Mouse (Mus musculus) urinary bladder, postnatal 4 days (tissue): Measurements from ENCODE around the gene Adtrp.

ENCODE experiments used
- DNase-seq, 2 experiments: peaks; one replicate each; pipeline ENCODE4 v3.0.0; 2021 to 2022; ENCODE audit warnings: low spot score in 2 of 2

Gene Adtrp

GRCm38 (mm10) chr13:41779603-41780180, 67.8 kb downstream of the Adtrp start:
- no peak for DNase-seq

DNA sequence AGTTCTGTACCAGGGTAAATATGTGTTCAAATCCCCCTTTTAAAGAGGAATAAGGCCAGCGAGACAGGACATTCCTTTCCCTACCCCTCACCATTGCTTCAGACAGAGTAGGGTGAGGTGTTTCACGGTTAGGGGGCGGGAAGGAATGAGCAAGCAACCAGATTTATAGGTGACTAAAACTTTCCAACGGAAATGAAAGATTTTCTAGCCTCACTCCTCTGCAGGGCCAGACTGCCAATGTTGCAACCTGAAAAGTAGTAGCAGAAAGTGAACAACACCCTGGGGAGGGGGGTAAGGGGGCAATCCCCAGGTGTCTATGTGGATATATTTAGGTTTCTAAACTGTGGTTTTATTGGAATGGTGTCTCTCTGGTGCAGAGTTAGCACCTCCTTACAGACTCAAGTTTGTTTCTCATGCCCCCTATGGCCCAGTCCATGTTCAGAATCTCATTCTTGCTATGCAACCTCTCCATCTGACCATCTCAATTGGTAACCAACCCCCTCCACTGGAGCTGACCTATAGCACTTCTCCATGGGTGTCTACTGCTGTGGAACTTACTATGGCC, 73.6 kb downstream of the Adtrp start:
- no peak for DNase-seq

DNA sequence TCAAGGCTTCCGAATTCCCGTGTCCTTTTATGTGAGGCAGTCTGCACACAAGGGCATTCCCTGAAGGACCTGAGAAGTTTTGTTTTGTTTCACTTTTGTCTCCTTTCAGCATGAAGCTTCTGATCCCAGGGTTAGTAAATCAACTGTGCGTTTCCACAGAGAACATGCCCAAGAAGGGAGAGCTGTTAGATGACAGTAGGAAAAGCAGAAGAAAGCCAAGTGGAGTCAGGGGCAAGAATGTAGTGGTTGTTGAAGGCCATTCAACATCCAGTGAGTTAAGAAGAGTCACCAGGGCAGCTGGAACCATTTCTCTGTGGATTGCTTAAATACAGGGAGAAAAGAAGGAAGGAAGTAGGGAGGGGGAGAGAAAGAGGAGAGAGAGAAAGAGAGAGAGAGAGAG, 76.4 kb downstream of the Adtrp start:
- DNase-seq = no peak

DNA sequence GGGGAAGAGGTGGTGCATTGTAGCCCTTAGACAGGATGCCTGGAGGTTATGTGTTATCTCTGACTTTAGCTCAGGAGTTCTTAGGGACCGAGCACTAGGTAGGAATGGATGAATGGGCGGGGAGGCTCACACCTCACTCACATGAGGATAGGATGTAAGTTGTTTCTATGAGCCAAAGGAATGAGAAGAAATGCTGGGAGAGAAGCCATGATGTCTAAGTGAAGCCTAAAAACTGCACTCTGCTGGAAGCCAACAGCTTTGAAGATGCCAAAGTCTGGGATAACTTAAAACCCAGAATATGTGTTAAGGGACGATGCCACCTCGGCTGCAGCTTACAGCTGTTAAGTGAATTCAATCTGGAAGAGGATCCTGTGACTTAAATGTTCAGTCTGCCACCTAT, 79.5 kb downstream of the Adtrp start:
- no peak for DNase-seq

DNA sequence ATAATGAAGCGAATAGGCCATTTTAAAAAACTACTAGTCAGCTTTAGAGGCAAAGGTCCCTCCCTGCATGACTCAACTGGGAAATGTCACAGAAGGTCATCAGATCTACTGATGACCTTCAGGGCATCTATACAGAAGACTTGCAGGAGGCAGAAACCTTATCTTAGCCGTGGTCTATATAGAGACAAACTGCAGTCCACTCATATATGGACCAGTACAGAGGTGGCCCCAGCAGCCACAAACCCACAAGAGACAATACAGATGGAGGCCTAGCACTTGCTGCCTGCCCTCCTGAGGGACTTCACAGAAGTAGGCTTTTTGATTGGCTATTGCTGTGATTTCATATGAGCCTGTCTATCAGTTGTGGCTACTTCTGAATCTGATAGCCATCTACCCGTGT, 85.5 kb downstream of the Adtrp start:
- no peak for DNase-seq

DNA sequence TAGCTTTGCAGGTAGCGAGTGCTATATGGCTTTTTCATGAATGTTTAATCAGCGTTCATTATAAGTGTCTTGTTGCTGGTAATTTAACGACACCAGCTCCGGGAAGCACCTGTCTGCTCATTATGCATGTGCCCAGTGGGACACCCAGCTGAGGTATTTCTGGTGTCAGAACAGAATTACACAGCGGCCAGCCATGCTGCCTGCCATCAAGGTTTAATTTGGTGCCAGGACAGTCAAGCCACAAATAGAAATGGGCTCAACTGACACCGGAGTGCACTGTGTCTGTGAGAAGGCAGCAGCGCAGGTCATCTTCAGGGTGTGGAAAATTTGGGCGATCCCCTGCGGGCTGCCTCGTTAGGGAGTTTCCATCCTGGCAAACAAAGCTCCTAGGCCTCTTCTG, 87.0 kb downstream of the Adtrp start:
- DNase-seq = no peak

- DNase-seq = no peak
These were observed 88.7 kb downstream of the Adtrp start for GRCm38 (mm10) chr13:41758550-41759465.

GRCm38 (mm10) chr13:41753114-41753513, 94.4 kb downstream of the Adtrp start:
- DNase-seq = no peak

DNA sequence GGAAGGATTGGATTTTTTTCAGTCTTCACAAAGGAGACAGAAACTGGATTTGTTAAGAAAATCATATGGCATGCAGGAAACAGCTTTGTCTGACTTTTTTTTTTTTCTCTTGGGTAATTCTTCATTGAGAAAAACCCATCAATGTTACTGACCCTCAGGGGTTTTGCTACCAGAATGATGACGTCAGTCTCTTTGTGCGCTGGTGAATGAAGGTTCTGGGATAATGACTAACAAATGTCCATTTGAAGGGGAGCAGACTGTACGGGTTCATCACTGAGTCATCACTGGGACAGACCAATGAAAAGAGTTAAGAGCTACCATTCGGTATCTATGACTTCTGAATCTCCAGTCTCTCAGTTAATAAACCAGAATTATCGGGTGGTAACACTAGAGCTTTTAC, 97.0 kb downstream of the Adtrp start:
- no peak for DNase-seq

- no peak for DNase-seq
These were observed 98.6 kb downstream of the Adtrp start for GRCm38 (mm10) chr13:41748866-41749265.

- DNase-seq = no peak
These were observed 99.8 kb downstream of the Adtrp start for GRCm38 (mm10) chr13:41747691-41748090.

DNA sequence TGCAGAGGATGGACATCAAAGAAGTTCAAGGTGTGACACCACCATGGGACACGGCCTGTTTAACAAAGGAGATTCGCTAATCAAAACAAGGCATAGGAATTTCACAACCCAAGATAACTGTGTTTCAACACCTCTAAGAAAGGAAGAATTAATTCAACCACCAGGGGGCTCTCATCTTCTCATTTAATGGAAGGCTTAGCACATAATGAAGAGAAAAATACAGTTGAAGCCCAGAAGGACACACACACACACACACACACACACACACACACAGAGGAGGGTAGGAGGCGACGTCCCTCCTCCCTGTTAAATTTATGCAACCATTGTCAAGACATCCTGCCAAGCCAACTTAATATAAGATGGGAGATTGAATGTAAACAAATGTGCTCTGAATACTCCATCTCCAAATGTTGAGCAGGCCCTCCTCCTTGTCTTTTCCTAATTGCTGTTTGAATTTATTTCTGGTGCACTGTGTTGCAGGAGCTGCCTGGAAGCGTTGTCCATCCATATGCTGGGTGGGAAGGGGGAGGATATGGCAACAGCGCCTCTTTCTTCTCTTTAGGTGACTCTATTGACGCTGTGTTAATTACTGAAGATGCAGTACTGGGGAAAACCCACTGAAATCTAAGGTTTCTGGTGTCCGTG, 100.4 kb downstream of the Adtrp start:
- no peak for DNase-seq

GRCm38 (mm10) chr13:41740456-41741085, 106.9 kb downstream of the Adtrp start:
- no peak for DNase-seq

GRCm38 (mm10) chr13:41737628-41738309, 109.7 kb downstream of the Adtrp start:
- DNase-seq = no peak

DNA sequence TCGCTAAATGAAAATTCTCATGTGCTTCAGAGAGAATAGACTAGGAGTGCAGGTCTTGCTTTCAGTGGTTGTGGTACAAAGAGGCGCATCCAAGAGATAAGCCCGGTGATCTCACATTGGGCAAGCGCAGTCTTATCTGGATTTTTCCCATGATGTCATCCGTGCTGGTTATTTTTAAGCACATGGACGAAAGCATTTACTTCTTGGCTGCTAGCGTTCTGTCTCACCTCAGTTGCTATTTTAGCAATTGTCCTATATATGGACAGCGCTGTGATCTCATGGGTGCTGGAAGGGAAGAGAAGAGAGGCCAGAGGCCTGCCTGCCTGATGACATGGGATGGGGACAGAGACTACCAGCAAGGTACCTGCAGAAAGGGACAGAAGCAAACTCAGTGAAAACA, 117.8 kb downstream of the Adtrp start:
- no peak for DNase-seq

DNA sequence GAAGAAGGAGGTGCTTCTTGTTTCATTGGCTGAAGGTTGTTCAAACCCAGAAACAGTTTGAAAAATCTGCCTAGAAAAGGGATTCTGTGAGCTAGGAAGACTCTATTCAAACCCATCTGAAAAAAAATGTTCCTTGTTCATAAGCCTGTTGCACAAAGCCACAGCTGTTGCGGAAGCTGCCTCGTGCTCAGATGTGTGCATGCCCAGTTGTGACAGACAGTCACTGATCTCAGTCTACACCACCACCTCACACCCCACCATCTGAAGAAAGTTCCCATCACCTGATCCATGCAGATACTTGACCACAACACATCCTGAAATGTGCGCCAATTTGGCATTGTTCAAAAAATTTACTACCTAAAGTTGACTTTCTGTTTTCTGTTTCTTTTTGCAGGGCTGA, 119.7 kb downstream of the Adtrp start:
- DNase-seq = no peak

DNA sequence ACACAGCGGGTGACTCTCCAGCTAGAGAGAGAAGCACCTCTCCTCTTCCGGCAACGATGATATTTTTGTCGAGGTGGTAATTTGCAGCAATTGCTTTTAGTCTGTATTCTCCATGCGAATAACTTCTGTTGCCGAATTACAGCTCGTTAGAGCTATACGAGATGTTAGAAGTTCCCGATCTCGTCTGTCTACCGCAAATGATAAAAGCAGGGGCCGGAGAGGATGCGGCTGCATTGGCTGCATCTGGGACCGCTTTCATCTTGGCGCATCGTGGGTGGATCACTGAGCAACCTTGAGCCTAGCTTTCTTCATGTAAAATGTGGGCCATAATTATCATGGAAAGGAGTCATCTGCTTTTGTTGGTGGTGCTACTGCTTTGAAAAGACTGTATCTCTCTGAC, 128.2 kb downstream of the Adtrp start:
- no peak for DNase-seq

DNA sequence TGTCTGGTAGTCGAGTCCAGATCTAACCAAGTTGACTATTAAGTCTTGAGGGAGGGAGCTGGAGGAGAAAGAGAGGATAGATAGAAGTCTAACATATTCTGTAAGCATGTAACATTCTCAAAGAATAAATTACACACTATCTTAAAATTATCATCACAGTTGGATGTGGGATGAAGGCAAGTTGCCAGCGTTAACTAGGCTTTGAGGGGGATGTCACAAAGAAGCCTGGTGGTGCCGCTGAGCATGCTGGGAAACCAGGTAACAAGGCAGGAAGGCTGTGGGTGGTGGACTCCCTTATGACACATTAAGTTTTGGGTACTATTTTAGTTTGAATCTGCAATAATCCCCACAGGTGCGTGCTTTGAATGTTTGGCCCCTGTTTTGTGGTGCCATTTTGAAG, 129.4 kb downstream of the Adtrp start:
- no peak for DNase-seq
